9 mouse cellular contexts compared by ENCODE assay signal in genomic region chr5:105575839-105576238, GRCm38 (mm10). TPM values are rescaled to one million over a fixed set of nuclear protein-coding genes. Genes with fewer than 3 reads are reported as not detected.
DNase-seq lines count a peak whose midpoint lies in the region; ATAC-seq and TF ChIP-seq lines count a peak whose summit lies in the region.
"Had no signal": no experiment of that assay in that cellular context is flagged by ENCODE, and none has a peak within 500 bp of the region (broad histone marks: within the 10 kb centered on the region; RNA-seq: fewer than 3 reads in every experiment).

No protein-coding gene starts in this region.

- H3K27me3 ChIP-seq in heart, embryonic 11.5 days (ENCODE audit: control insufficient read depth, insufficient read depth, low read length) = no peaks in the 10 kb centered on the region
- H3K27me3 ChIP-seq in G1E (ENCODE audit: insufficient read depth, low read length) = no peaks in the 10 kb centered on the region
- no peaks in the 10 kb centered on the region for H3K27me3 ChIP-seq in liver, embryonic 13.5 days

- H3K4me2 ChIP-seq in heart, embryonic 11.5 days = no peak overlapping the region
- H3K4me2 ChIP-seq in liver, embryonic 13.5 days = peak overlapping the region; percentile 44

- TF ChIP-seq CTCF in G1E (IDR thresholded peaks at IDR 0.05; ENCODE audit: low read depth, low read length) = no peak

- DNase-seq in heart, postnatal 25 days (ENCODE audit: low spot score) = no peak
- DNase-seq in G1E (ENCODE audit: low spot score) = peak; percentile 46
- DNase-seq in cerebellum, adult 9-11 months = peak; percentile 15
- peak; percentile 88 for DNase-seq in liver, embryonic 13.5 days
- DNase-seq in right cerebral cortex, adult 2 months (ENCODE audit: low spot score in 2 of 2) = no peak
- no peak for DNase-seq in B cell, adult 2 months
- no peak for DNase-seq in frontal cortex, postnatal 36 days (ENCODE audit: low spot score in 2 of 2)
- DNase-seq: midbrain, embryonic 14.5 days had no signal

- peak overlapping the region; percentile 50 for H3K27ac ChIP-seq in heart, embryonic 11.5 days (ENCODE audit: low read depth, low read length)
- H3K27ac ChIP-seq in liver, embryonic 13.5 days = peak overlapping the region; percentile 93

- 45% methylated on average over 6 of the region's 6 CpGs for WGBS in heart, embryonic 11.5 days (ENCODE audit: insufficient replicate concordance)
- WGBS in liver, embryonic 13.5 days (ENCODE audit: insufficient replicate concordance) = 41% methylated on average over 6 of the region's 6 CpGs

- H3K4me3 ChIP-seq in heart, embryonic 11.5 days (ENCODE audit: low read depth, low read length) = no peak overlapping the region
- no peak overlapping the region; the same call in 1 of the 2 replicates for H3K4me3 ChIP-seq in G1E (ENCODE audit: low read depth, low read length)
- 0 out of 2 replicates have a peak overlapping the region, but pooled peaks have one; percentile 15 for H3K4me3 ChIP-seq in liver, embryonic 13.5 days (replicated peaks)

- no peaks in the 10 kb centered on the region for H3K9me3 ChIP-seq in heart, embryonic 11.5 days (replicated peaks; ENCODE audit: control insufficient read depth, low read length)
- no peaks in the 10 kb centered on the region for H3K9me3 ChIP-seq in G1E (replicated peaks)
- H3K9me3 ChIP-seq in liver, embryonic 13.5 days (replicated peaks) = no peaks in the 10 kb centered on the region

- no peak overlapping the region for H3K9ac ChIP-seq in heart, embryonic 11.5 days (ENCODE audit: low read depth, low read length)
- H3K9ac ChIP-seq in liver, embryonic 13.5 days = peak overlapping the region; percentile 65

- H3K4me1 ChIP-seq in heart, embryonic 11.5 days (ENCODE audit: control insufficient read depth, insufficient read depth, low read length) = peaks cover 9% of the 10 kb centered on the region
- H3K4me1 ChIP-seq in G1E (ENCODE audit: insufficient read depth, low read depth, low read length) = peaks cover 40% of the 10 kb centered on the region
- H3K4me1 ChIP-seq in liver, embryonic 13.5 days (replicated peaks) = peaks cover 72% of the 10 kb centered on the region

- intact Hi-C loops in heart, postnatal 25 days (cut with DNase I) = no loop called here

- ATAC-seq in heart, embryonic 11.5 days (replicated peaks; ENCODE audit: insufficient number of reproducible peaks, low FRiP score, low TSS enrichment) = peak; percentile 83
- peak; percentile 97 for ATAC-seq in G1E (ENCODE audit: extremely low read depth, insufficient number of reproducible peaks, low FRiP score, poor library complexity, severe bottlenecking)
- ATAC-seq in liver, embryonic 13.5 days (ENCODE audit: low read depth) = peak; percentile 97

- no peaks in the 10 kb centered on the region for H3K36me3 ChIP-seq in heart, embryonic 11.5 days (ENCODE audit: control insufficient read depth, insufficient read depth, low read length)
- H3K36me3 ChIP-seq in G1E (replicated peaks) = peaks cover 81% of the 10 kb centered on the region
- H3K36me3 ChIP-seq in liver, embryonic 13.5 days = peaks cover 31% of the 10 kb centered on the region

RNA-seq across cellular contexts. Expression of gene Lrrc8c, which starts 56.7 kb away (rescaled TPM):
- 32.5 and 33.5 TPM in 2 replicates for polyA plus RNA-seq in heart, embryonic 11.5 days (2014; fragmentation: Nextera tagmentation; extraction: Ambion mirVana)
- total RNA-seq in heart, postnatal 25 days (2021) = 10 to 100 TPM; 27.6 to 31.7 TPM
- total RNA-seq in G1E (2014; fragmentation: Nextera tagmentation) (50.6 and 53.4 TPM in 2 replicates), G1E (2017) (7.7 and 10.1 TPM in 2 replicates)
- polyA plus RNA-seq in G1E (2012) = 70.0 and 75.7 TPM in 2 replicates
- 17.5 and 23.2 TPM in 2 replicates for polyA plus RNA-seq in liver, embryonic 13.5 days (2015; fragmentation: Nextera tagmentation; extraction: Ambion mirVana)

Comparison
In these comparisons a context has a peak if more than half of its experiments do, and no peak if none do; other contexts are left out.
1. DNase-seq: peak in G1E (single experiment), cerebellum, adult 9-11 months (single experiment) and liver, embryonic 13.5 days (single experiment); none in heart, postnatal 25 days (single experiment), right cerebral cortex, adult 2 months (0 of 2), B cell, adult 2 months (0 of 2) and frontal cortex, postnatal 36 days (0 of 2).
2. Peak in every context shown above with its lines, with median percentiles within 50 percentile points of each other: ATAC-seq.